Mouse (Mus musculus): Measurements from ENCODE around the gene Sarnp. TPM values are rescaled to one million over a fixed set of nuclear protein-coding genes. Genes with fewer than 3 reads are reported as not detected.
A peak's percentile ranks its signal among the peaks of the same experiment; 100 is the strongest.

Gene Sarnp
- 150 and 152 TPM in 2 replicates for polyA plus RNA-seq (2014; fragmentation: Nextera tagmentation; extraction: Ambion mirVana)

GRCm38 (mm10) chr10:128817033-128817432 lies at the start of gene Sarnp:
Sarnp (plus strand) TSS chr10:128817333.
- H3K36me3 ChIP-seq (ENCODE audit: control insufficient read depth, insufficient read depth, low read length) = peaks cover 68% of the 10 kb centered on the region
- H3K27ac ChIP-seq (replicated peaks; ENCODE audit: low read depth, low read length) = no peak within 1 kb of the TSS
- no peak within 1 kb of the TSS for H3K4me2 ChIP-seq (ENCODE audit: low read length)
- ATAC-seq (ENCODE audit: low FRiP score, low TSS enrichment) = no peak
- no peak within 1 kb of the TSS for H3K4me3 ChIP-seq (replicated peaks; ENCODE audit: low read depth, low read length)
- WGBS = 91% methylated on average over 13 of the region's 13 CpGs
- DNase-seq = no peak
- no peaks in the 10 kb centered on the region for H3K27me3 ChIP-seq (ENCODE audit: control insufficient read depth, insufficient read depth, low read length)
- no peaks in the 10 kb centered on the region for H3K9me3 ChIP-seq (ENCODE audit: control insufficient read depth, low read length)
- H3K9ac ChIP-seq (replicated peaks; ENCODE audit: low read length) = no peak within 1 kb of the TSS
- no peaks in the 10 kb centered on the region for H3K4me1 ChIP-seq (ENCODE audit: control insufficient read depth, insufficient read depth, low read length)

GRCm38 (mm10) chr10:128772895-128773294 lies 44.2 kb upstream of the Sarnp start:
- 85% methylated on average over 2 of the region's 2 CpGs for WGBS
- ATAC-seq (ENCODE audit: low FRiP score, low TSS enrichment) (no peak), DNase-seq (peak; percentile 11)
- no peak overlapping the region for H3K9ac ChIP-seq (replicated peaks; ENCODE audit: low read length)
- H3K4me1 ChIP-seq (ENCODE audit: control insufficient read depth, insufficient read depth, low read length) = no peaks in the 10 kb centered on the region
- H3K36me3 ChIP-seq (ENCODE audit: control insufficient read depth, insufficient read depth, low read length) = peaks cover under 1% of the 10 kb centered on the region; the same call in 1 of the 2 replicates
- no peaks in the 10 kb centered on the region for H3K27me3 ChIP-seq (ENCODE audit: control insufficient read depth, insufficient read depth, low read length)
- no peaks in the 10 kb centered on the region for H3K9me3 ChIP-seq (ENCODE audit: control insufficient read depth, low read length)
- no peak overlapping the region for H3K4me3 ChIP-seq (replicated peaks; ENCODE audit: low read depth, low read length)
- no peak overlapping the region for H3K4me2 ChIP-seq (ENCODE audit: low read length)
- H3K27ac ChIP-seq (replicated peaks; ENCODE audit: low read depth, low read length) = no peak overlapping the region

GRCm38 (mm10) chr10:128773685-128774084 lies 43.4 kb upstream of the Sarnp start:
- Histone ChIP-seq H3K36me3 (ENCODE audit: control insufficient read depth, insufficient read depth, low read length) (no peaks in the 10 kb centered on the region), H3K27me3 (ENCODE audit: control insufficient read depth, insufficient read depth, low read length) (no peaks in the 10 kb centered on the region), H3K9me3 (ENCODE audit: control insufficient read depth, low read length) (no peaks in the 10 kb centered on the region), H3K4me1 (ENCODE audit: control insufficient read depth, insufficient read depth, low read length) (no peaks in the 10 kb centered on the region), H3K27ac (replicated peaks; ENCODE audit: low read depth, low read length) (no peak overlapping the region), H3K4me2 (ENCODE audit: low read length) (no peak overlapping the region), H3K9ac (replicated peaks; ENCODE audit: low read length) (no peak overlapping the region), H3K4me3 (replicated peaks; ENCODE audit: low read depth, low read length) (no peak overlapping the region)
- peak; percentile 42 for DNase-seq
- ATAC-seq (ENCODE audit: low FRiP score, low TSS enrichment) = no peak
- 39% methylated on average over 5 of the region's 5 CpGs for WGBS

- H3K4me2 ChIP-seq (ENCODE audit: low read length) = no peak overlapping the region
- no peak for DNase-seq
Observed at GRCm38 (mm10) chr10:128778441-128778840, 38.7 kb upstream of the Sarnp start.

GRCm38 (mm10) chr10:128779011-128779795 lies 37.9 kb upstream of the Sarnp start:
- WGBS = 33% methylated on average over 8 of the region's 8 CpGs
- DNase-seq (no peak), ATAC-seq (ENCODE audit: low FRiP score, low TSS enrichment) (no peak)
- Histone ChIP-seq H3K4me2 (ENCODE audit: low read length) (no peak overlapping the region), H3K4me3 (replicated peaks; ENCODE audit: low read depth, low read length) (no peak overlapping the region), H3K27ac (replicated peaks; ENCODE audit: low read depth, low read length) (no peak overlapping the region), H3K9ac (replicated peaks; ENCODE audit: low read length) (no peak overlapping the region), H3K4me1 (ENCODE audit: control insufficient read depth, insufficient read depth, low read length) (no peaks in the 10 kb centered on the region), H3K27me3 (ENCODE audit: control insufficient read depth, insufficient read depth, low read length) (no peaks in the 10 kb centered on the region), H3K9me3 (ENCODE audit: control insufficient read depth, low read length) (0 out of 2 replicates have a peak, but pooled peaks cover 3% of the 10 kb centered on the region), H3K36me3 (ENCODE audit: control insufficient read depth, insufficient read depth, low read length) (no peaks in the 10 kb centered on the region)

More at GRCm38 (mm10) chr10:128778441-128778840, 38.7 kb upstream of the Sarnp start:
- H3K4me3 ChIP-seq (replicated peaks; ENCODE audit: low read depth, low read length) = no peak overlapping the region
- no peaks in the 10 kb centered on the region for H3K27me3 ChIP-seq (ENCODE audit: control insufficient read depth, insufficient read depth, low read length)
- no peak overlapping the region for H3K9ac ChIP-seq (replicated peaks; ENCODE audit: low read length)
- no peaks in the 10 kb centered on the region for H3K36me3 ChIP-seq (ENCODE audit: control insufficient read depth, insufficient read depth, low read length)
- no peaks in the 10 kb centered on the region for H3K9me3 ChIP-seq (ENCODE audit: control insufficient read depth, low read length)
- ATAC-seq (ENCODE audit: low FRiP score, low TSS enrichment) = no peak
- WGBS = 87% methylated on average over 2 of the region's 2 CpGs
- H3K27ac ChIP-seq (replicated peaks; ENCODE audit: low read depth, low read length) = no peak overlapping the region
- H3K4me1 ChIP-seq (ENCODE audit: control insufficient read depth, insufficient read depth, low read length) = no peaks in the 10 kb centered on the region

- Histone ChIP-seq H3K9ac (replicated peaks; ENCODE audit: low read length) (no peak overlapping the region), H3K4me3 (replicated peaks; ENCODE audit: low read depth, low read length) (no peak overlapping the region), H3K9me3 (ENCODE audit: control insufficient read depth, low read length) (0 out of 2 replicates have a peak, but pooled peaks cover 4% of the 10 kb centered on the region), H3K27ac (replicated peaks; ENCODE audit: low read depth, low read length) (no peak overlapping the region), H3K27me3 (ENCODE audit: control insufficient read depth, insufficient read depth, low read length) (no peaks in the 10 kb centered on the region), H3K4me2 (ENCODE audit: low read length) (no peak overlapping the region), H3K36me3 (ENCODE audit: control insufficient read depth, insufficient read depth, low read length) (no peaks in the 10 kb centered on the region), H3K4me1 (ENCODE audit: control insufficient read depth, insufficient read depth, low read length) (no peaks in the 10 kb centered on the region)
- ATAC-seq (ENCODE audit: low FRiP score, low TSS enrichment) = no peak
- 95% methylated on average over 1 of the region's 1 CpGs for WGBS
- no peak for DNase-seq
Observed at GRCm38 (mm10) chr10:128780200-128780599, 36.9 kb upstream of the Sarnp start.

GRCm38 (mm10) chr10:128790398-128791124 lies 26.6 kb upstream of the Sarnp start, which contains the start of gene Mmp19:
Mmp19 (plus strand) TSS chr10:128790910.
- no peak within 1 kb of the TSS for H3K9ac ChIP-seq (replicated peaks; ENCODE audit: low read length)
- no peaks in the 10 kb centered on the region for H3K36me3 ChIP-seq (ENCODE audit: control insufficient read depth, insufficient read depth, low read length)
- no peaks in the 10 kb centered on the region for H3K9me3 ChIP-seq (ENCODE audit: control insufficient read depth, low read length)
- no peaks in the 10 kb centered on the region for H3K27me3 ChIP-seq (ENCODE audit: control insufficient read depth, insufficient read depth, low read length)
- WGBS = 58% methylated on average over 7 of the region's 7 CpGs
- H3K4me3 ChIP-seq (replicated peaks; ENCODE audit: low read depth, low read length) = no peak within 1 kb of the TSS
- no peak within 1 kb of the TSS for H3K4me2 ChIP-seq (ENCODE audit: low read length)
- DNase-seq = no peak
- no peak within 1 kb of the TSS for H3K27ac ChIP-seq (replicated peaks; ENCODE audit: low read depth, low read length)
- ATAC-seq (ENCODE audit: low FRiP score, low TSS enrichment) = no peak
- no peaks in the 10 kb centered on the region for H3K4me1 ChIP-seq (ENCODE audit: control insufficient read depth, insufficient read depth, low read length)

- Histone ChIP-seq H3K4me3 (replicated peaks; ENCODE audit: low read depth, low read length) (no peak overlapping the region), H3K4me2 (ENCODE audit: low read length) (no peak overlapping the region), H3K4me1 (ENCODE audit: control insufficient read depth, insufficient read depth, low read length) (no peaks in the 10 kb centered on the region), H3K27me3 (ENCODE audit: control insufficient read depth, insufficient read depth, low read length) (no peaks in the 10 kb centered on the region), H3K9ac (replicated peaks; ENCODE audit: low read length) (no peak overlapping the region), H3K27ac (replicated peaks; ENCODE audit: low read depth, low read length) (no peak overlapping the region), H3K9me3 (ENCODE audit: control insufficient read depth, low read length) (no peaks in the 10 kb centered on the region), H3K36me3 (ENCODE audit: control insufficient read depth, insufficient read depth, low read length) (no peaks in the 10 kb centered on the region)
- ATAC-seq (ENCODE audit: low FRiP score, low TSS enrichment) = no peak
- no peak for DNase-seq
Observed at GRCm38 (mm10) chr10:128792041-128792440, 25.1 kb upstream of the Sarnp start.
